Mouse (Mus musculus) adrenal gland (tissue): Measurements from ENCODE around the gene Tpcn2.

ENCODE experiments used
- intact Hi-C: fragments of 180-260 bp; cut with DNase I; formaldehyde crosslinking; loops from one replicate; pipeline ENCODE4 v1.15.1; 2025

Tpcn2 gene

DNA sequence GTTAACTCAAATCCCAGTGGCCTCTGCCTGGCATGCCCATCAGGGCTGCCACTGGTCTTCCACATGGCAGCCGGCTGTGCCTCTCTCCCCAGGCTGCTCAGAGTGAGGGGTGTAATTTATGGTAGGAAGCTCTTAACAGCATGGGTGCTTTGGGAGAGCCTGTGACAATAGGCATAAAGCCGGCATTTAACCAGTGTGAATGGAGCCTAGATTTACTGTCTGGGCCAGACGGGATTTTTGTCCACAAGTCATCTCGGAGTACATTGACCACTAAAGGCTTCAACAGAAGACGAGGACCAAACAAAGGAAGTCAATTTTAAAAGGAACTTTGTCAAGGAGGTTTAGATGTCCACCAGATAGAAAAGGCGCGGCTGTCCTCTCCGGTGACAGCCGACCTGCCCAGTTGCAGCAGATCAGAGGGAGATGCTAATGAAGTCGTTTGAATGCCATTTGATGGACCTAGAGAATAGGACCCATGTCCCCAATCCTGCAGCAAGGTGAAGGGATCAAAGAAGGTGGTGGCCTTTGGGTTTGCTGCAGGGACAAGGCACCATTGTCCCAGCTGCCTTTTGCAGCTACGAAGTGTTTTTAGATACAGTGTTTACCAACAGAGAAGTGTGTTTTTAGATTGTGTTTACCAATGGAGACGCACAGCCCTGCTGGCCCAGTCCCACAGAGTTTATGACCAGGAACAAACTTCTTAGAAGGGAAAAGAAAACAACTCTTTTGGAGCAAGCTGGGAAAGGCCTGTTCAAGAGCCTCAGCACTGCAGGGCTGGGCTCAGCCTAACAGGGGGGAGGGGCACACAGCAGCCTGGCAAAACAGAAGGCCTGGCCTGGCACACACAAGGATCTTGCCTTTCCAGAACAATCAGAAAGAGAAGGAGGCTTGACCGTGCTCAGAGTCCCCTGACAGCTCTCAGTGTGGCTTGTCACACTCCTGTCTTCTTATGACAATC lies 124.2 kb downstream of the Tpcn2 start:
- intact Hi-C loops: no loop called here

DNA sequence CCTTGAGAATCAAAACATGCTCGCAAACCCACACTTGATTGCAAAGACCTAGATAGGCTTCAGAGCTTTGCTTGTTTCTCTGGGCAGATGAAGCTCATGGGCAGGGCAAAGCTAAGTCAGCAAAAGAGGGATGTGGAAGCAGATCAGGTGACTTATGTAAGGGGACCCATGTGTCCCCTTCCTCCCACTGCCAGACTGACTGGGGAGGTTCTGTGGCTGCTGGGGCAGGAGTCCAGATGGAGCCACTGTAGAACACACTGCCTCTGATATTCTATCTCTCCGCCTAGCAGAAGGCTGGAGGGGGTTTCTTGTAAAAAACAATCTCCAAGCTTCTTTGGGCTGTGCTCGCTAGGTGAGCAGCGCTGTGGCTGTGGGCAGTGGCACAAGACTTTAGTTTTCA lies 128.1 kb downstream of the Tpcn2 start:
- intact Hi-C loops: no loop called here

DNA sequence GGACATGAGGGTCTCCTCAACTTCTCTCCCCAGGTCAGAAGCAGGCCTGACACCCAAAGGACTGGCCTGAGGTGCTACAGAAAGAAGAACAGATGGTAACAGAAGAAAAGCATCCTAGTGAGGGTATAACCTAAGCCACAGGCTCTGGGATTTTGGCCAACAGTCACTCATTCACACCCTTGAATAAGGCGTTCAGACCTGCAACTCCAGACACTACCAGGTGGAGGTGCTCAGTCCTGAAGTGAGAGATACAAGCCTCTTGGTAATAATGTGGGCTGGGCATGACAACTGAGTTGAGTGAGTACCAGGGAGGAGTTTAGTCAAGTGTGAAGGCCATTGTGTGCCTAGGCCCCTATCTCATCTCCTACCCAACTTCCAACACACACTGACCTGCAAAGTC lies 129.7 kb downstream of the Tpcn2 start:
- intact Hi-C loops: no loop called here

DNA sequence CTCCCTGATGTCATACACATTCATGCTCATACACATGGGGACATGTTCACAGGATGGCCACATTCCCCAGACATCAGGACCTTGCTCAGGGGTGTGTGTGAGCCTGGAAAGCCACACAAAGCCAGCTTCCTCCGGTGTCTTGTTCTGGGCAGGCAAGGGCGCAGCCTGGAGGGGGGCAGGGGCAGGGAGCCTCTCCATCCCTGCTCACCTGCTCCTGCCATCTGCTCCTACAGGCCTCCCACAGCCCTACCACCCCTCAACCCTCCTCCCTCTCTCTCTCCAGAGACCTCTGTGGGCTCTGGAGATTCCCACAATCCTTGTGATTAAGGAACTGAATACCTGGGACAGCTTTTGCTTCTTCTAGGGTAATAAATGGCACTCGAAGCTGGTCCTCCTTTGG lies 132.0 kb downstream of the Tpcn2 start:
- intact Hi-C loops: no loop called here

DNA sequence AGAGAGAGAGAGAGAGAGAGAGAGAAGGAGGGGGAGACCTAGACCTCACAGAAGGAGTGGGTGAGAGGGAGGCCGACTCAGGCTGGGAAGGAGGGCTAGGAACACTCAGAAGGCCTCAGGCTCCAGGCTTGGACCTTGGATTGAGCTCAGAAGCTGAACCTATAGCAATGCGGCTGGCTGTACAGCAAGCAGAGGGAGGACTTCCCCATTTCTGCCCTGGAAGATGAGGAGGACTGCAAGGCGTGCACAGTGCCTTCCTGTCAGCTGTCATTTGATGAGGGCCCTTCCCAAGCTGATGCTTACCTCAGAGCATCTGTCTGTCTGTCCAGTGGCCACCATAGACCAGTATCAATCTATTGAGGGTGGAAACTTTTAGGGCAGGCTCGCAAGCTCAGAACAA lies 134.9 kb downstream of the Tpcn2 start:
- intact Hi-C loops: no loop called here

DNA sequence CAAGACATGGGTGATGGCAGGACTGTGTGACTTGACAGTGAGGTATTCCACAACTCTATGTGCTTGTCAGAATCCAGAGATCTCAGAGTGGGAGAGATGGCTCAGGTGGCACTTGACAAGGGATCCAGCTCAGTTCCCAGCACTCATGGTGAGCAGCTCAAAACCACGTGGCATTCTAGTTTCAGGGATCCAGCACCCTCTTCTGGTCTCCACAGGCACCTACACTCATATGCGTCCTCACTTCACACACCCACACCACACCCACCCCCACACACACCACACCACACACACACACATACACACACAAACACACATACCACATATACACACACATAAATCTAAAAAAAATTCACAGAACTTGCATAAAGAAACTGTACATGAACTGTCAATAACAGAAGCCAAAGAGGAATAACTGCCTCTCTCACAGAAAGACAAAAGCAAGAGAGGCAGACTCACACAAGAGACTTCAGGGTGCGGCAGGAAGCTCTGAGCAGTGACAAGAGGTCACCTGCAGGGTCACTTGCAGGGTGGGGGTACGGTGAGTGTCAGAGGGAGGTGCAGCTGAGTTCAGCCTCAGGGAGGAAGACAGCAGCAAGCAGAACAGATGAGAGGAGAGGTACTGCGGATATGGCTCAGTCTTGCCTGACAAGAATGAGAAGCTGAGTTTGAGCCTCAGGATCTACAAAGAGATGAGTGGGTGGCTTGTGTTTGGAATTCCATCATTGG lies 135.7 kb downstream of the Tpcn2 start:
- intact Hi-C loops: no loop called here

DNA sequence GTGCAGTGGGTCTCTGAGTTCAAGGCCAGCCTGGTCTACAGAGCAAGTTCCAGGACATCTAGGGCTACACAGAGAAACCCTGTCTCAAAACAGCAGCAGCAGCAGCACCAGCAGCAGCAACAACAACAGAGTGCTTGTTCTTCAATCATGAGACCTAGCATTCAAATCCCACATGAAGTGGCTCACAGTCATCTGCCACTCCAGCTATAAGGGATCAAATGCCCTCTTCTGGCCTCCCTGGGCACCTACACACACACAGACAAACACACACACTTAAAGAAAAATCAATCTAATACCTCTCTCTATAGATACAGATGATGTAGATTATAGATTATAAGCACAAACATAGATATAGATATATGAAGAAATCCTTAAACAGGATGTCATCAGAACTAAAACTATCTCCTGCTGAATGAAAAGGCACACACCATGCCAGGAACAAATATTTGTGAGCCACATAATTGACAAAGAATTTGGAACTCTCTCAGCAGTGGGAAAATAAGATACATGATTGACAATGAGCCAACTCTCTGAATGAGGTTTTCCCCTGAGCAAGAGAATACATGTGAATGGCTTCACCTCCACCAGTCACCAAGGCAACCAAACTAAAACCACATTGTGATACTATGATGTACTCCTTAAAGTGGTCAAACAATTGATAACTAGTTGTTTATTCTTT lies 137.4 kb downstream of the Tpcn2 start:
- intact Hi-C loops: no loop called here

DNA sequence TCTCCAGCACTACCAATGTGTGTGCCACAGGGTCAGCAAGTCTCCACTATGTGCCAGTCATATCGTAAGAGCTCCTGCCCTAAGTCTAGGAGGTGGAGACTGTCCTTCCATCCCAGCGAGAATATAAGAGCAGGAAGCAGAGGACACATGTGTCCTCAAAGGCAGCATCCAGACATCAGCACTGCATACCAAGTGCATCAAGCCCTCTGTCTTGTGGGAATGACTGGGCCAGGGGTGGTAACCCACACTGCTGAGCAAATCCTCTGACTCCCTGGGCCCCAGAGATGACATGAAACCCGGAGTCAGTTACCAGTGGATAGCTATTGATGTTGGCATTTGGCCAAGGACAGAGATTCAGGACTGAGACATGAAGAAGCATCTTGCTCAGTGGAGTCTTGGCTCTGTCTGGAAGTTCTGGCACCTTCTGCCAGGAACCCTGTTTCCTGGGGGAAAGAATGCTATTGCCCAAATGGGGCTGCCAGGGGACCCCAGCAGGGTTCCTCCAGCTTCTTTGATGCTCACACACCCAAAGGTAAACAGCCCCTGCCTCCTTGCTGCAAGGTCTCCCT lies 140.2 kb downstream of the Tpcn2 start:
- intact Hi-C loops: no loop called here

DNA sequence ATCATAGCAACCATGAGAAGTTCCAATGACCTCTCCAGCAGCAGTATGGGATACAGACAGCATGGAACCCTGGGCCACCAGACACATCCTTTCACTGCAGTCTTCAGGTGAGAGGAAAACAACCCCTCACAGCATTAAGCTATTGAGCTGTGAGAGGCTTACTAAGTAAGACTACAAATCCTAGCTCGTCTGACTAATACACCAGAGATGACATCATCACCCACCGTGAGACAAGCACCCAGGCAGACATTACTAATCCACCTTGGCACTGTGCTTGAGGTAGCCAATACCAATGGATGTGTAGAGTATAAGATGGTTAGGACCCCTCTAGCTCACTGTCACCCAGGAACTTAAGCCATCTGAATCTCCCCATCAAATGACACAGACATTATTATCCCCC lies 143.2 kb downstream of the Tpcn2 start:
- intact Hi-C loops: no loop called here

DNA sequence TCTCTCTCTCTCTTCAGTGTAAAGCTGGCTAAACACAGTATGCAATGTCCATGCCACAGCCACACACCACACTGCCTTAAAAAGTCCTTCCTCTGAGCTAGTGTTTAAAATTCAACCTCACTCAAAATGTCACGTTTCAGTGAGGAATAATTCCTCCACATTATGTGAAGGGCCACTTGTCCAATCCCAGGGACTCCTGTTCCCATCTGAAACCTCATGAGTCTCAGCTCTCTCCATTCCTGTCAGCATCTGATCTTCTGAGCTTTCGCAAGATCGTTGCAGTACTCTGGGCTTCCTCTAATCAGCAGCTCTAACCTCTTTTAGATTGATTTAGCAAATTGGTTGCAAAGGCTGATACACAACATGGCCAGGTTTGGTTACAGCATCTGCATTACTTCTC lies 144.2 kb downstream of the Tpcn2 start:
- intact Hi-C loops: no loop called here

DNA sequence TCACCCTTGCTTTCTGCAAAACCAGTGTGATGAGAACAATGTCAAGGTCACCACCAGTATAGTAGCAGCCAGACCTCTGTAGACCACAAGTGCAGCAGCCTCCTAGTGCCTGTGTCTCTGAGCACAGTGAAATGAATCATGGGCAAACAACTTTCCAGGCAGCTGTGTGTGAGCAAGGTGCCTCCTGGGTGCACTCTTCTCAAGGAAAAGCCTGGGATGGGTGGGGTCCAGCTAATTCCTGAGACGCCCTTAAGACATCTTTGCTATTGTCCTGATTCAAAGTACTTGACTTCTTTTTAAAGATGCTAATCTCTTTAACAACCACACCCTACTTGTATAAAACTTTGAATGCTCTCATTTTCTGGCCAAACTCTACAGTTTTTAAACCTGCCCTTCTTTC lies 144.7 kb downstream of the Tpcn2 start:
- intact Hi-C loops: no loop called here

DNA sequence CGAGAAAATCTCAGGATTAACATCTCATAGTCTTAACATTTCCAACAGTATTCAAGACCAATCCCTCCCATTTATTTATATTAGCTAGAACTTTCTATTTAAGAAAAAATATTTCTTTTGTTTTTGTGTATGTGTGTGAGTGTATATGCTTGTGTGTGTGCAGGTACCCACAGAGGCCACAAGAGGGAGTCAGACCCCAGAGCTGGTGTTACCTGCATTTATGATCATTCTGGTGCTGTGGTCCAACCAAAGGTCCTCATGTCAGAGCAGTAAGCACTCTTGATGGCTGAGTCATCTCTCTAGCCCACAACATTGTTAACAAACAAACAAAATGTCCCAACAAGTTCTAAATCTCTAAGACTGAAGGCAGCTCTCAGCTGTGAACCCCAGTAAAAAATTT lies 145.9 kb downstream of the Tpcn2 start:
- intact Hi-C loops: no loop called here

DNA sequence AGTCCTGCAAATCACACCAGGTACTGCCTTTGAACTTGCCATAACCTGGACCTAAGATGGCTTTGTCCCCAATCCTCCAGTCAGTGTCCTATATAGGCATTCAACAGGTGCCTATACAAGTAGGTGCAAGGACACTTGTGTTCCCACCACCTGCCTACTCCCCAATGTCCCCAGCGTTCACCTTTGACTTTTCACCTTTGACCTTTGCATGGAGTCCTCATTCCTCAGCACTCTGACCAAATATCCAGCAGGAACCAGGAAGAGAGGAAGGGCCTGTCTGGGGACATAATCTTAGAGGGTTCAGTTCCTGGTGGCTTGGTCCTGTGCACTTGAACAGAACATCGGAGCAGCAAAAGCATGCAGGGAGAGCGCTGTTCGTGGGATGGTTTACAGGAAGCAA lies 147.0 kb downstream of the Tpcn2 start:
- intact Hi-C loops: no loop called here
